Mouse (Mus musculus) ES-E14 (cell line): Measurements from ENCODE around the gene Acot7. TPM values are rescaled to one million over a fixed set of nuclear protein-coding genes. Genes with fewer than 3 reads are reported as not detected.

Experiments used
- DNase-seq: peaks from one replicate; pipeline ENCODE4 v3.0.0-alpha.2; 2013; ENCODE audit warnings: low read depth, low spot score
- H3K27ac ChIP-seq: 2 replicates; pipeline ENCODE4 v1.5.1; 2012; ENCODE audit warnings: low read depth, mild to moderate bottlenecking, low read length, moderate library complexity, mixed read lengths; ENCODE audit not compliant: poor library complexity, insufficient read depth, severe bottlenecking
- H3K36me3 ChIP-seq: 2 replicates; pipeline ENCODE4 v1.6.1; 2012; ENCODE audit warnings: mild to moderate bottlenecking, low read length, moderate library complexity, mixed read lengths; ENCODE audit not compliant: control insufficient read depth, poor library complexity, insufficient read depth, severe bottlenecking
- H3K4me1 ChIP-seq, 2 experiments: fragments of 150-350 bp in 1 of 2; sonication (generic) in 1 of 2; 2 replicates each; pipeline ENCODE4 v1.6.1; 2012; ENCODE audit warnings: low read length in 2 of 2, mild to moderate bottlenecking in 1 of 2, mixed read lengths in 1 of 2; ENCODE audit not compliant: control insufficient read depth in 2 of 2, insufficient read depth in 2 of 2, poor library complexity in 1 of 2
- H3K4me3 ChIP-seq, 2 experiments: fragments of 150-350 bp in 1 of 2; sonication (generic) in 1 of 2; 2 replicates each; pipeline ENCODE4 v1.5.1; 2012; ENCODE audit warnings: low read length in 2 of 2, low read depth in 1 of 2, mild to moderate bottlenecking in 1 of 2, mixed read lengths in 1 of 2; ENCODE audit not compliant: insufficient read depth in 1 of 2, poor library complexity in 1 of 2, severe bottlenecking in 1 of 2
- H3K9ac ChIP-seq: 2 replicates; pipeline ENCODE4 v1.6.1; 2012; ENCODE audit warnings: low read depth, mild to moderate bottlenecking, low read length, mixed read lengths; ENCODE audit not compliant: poor library complexity, insufficient read depth, severe bottlenecking
- H3K9me3 ChIP-seq: fragments of 150-350 bp; sonication (generic); 2 replicates; pipeline ENCODE4 v1.6.1; 2012; ENCODE audit warnings: low read depth, mild to moderate bottlenecking, low read length; ENCODE audit not compliant: control insufficient read depth, insufficient read depth
- CHD2 ChIP-seq: IDR thresholded peaks from 2 replicates; pipeline ENCODE4 v1.6.1; 2014; ENCODE audit warnings: mild to moderate bottlenecking, low read depth, low read length, inconsistent platforms
- HCFC1 ChIP-seq: IDR thresholded peaks from 2 replicates; pipeline ENCODE4 v1.6.1; 2012; ENCODE audit warnings: low read length, inconsistent platforms, borderline replicate concordance; ENCODE audit not compliant: insufficient read depth
- MAFK ChIP-seq: IDR thresholded peaks from 2 replicates; pipeline ENCODE4 v1.6.1; 2014; ENCODE audit warnings: mild to moderate bottlenecking, low read depth, low read length, inconsistent platforms; ENCODE audit not compliant: insufficient read depth
- ZC3H11A ChIP-seq: IDR thresholded peaks from 2 replicates; pipeline ENCODE4 v1.6.1; 2012; ENCODE audit warnings: low read depth, mild to moderate bottlenecking, inconsistent platforms, low read length, borderline replicate concordance
- ZNF384 ChIP-seq: IDR thresholded peaks from 2 replicates; pipeline ENCODE4 v1.6.1; 2012; ENCODE audit warnings: low read depth, low read length, inconsistent platforms
- in situ Hi-C, 2 experiments: fragments of 600-800 bp; cut with MboI; formaldehyde crosslinking; loops; one replicate each; pipeline ENCODE4 v1.15.1; 2025; ENCODE audit warnings: low sequenced_read_pairs in 2 of 2, inconsistent platforms in 1 of 2; ENCODE audit not compliant: unreplicated experiment in 2 of 2
- total RNA-seq: library from RNA; depleted of rRNA; stranded (reverse); fragments of 300-350 nt; gene quantifications from 2 replicates; pipeline ENCODE4 v1.2.3, GENCODE M21; 2012

Gene Acot7
- total RNA-seq, 1 experiment: 51.9 TPM

- H3K4me1 ChIP-seq: no peaks in the 10 kb centered on the region; a peak in 1 of 4 replicates
- in situ Hi-C loops: no loop called here
Measured at GRCm38 (mm10) chr4:152204663-152205062, 26.7 kb downstream of the Acot7 start.

GRCm38 (mm10) chr4:152206199-152206598 is 28.3 kb downstream of the Acot7 start:
- H3K9ac ChIP-seq: no peak overlapping the region
- H3K4me1 ChIP-seq: no peaks in the 10 kb centered on the region; a peak in 1 of 4 replicates
- no peak overlapping the region for H3K4me3 ChIP-seq
- H3K9me3 ChIP-seq: no peaks in the 10 kb centered on the region
- in situ Hi-C loops: no loop called here
- H3K36me3 ChIP-seq: peaks cover 5% of the 10 kb centered on the region; the same call in 1 of the 2 replicates
- DNase-seq: no peak
- H3K27ac ChIP-seq: no peak overlapping the region
- TF ChIP-seq ZNF384 (no peak), ZC3H11A (no peak), HCFC1 (no peak), CHD2 (no peak), MAFK (no peak)

More at GRCm38 (mm10) chr4:152204663-152205062, 26.7 kb downstream of the Acot7 start:
- H3K36me3 ChIP-seq: peaks cover under 1% of the 10 kb centered on the region; the same call in 1 of the 2 replicates
- H3K27ac ChIP-seq: no peak overlapping the region
- no peak overlapping the region for H3K4me3 ChIP-seq
- no peak for DNase-seq
- no peaks in the 10 kb centered on the region for H3K9me3 ChIP-seq
- TF ChIP-seq HCFC1: no peak
- no peak for TF ChIP-seq ZNF384
- TF ChIP-seq CHD2: no peak
- TF ChIP-seq ZC3H11A: no peak
- no peak for TF ChIP-seq MAFK
- no peak overlapping the region for H3K9ac ChIP-seq

GRCm38 (mm10) chr4:152209623-152210022 is 31.7 kb downstream of the Acot7 start:
- Histone ChIP-seq H3K4me3 (no peak overlapping the region), H3K4me1 (peaks cover 0 to 8% of the 10 kb centered on the region in 2 experiments; a peak in 2 of 4 replicates), H3K9ac (no peak overlapping the region), H3K36me3 (peaks cover 5% of the 10 kb centered on the region; the same call in 1 of the 2 replicates), H3K27ac (no peak overlapping the region), H3K9me3 (no peaks in the 10 kb centered on the region)
- in situ Hi-C loops: no loop called here
- no peak for DNase-seq
- no peak for TF ChIP-seq ZNF384
- no peak for TF ChIP-seq CHD2
- TF ChIP-seq HCFC1: no peak
- no peak for TF ChIP-seq MAFK
- TF ChIP-seq ZC3H11A: no peak

GRCm38 (mm10) chr4:152212091-152212505 is 34.2 kb downstream of the Acot7 start:
- Histone ChIP-seq H3K4me3 (no peak overlapping the region), H3K27ac (no peak overlapping the region; the same call in 1 of the 2 replicates), H3K36me3 (peaks cover 5% of the 10 kb centered on the region; the same call in 1 of the 2 replicates), H3K4me1 (peaks cover 0 to 8% of the 10 kb centered on the region in 2 experiments; a peak in 2 of 4 replicates), H3K9me3 (no peaks in the 10 kb centered on the region), H3K9ac (no peak overlapping the region)
- in situ Hi-C loops: no loop called here
- TF ChIP-seq ZC3H11A (no peak), MAFK (no peak), ZNF384 (no peak), HCFC1 (no peak)
- DNase-seq: no peak

GRCm38 (mm10) chr4:152212531-152212930 is 34.6 kb downstream of the Acot7 start:
- H3K9me3 ChIP-seq: no peaks in the 10 kb centered on the region
- no peak overlapping the region for H3K4me3 ChIP-seq
- H3K4me1 ChIP-seq: peaks cover 0 to 8% of the 10 kb centered on the region in 2 experiments; a peak in 2 of 4 replicates
- in situ Hi-C loops: no loop called here
- no peak overlapping the region for H3K9ac ChIP-seq
- DNase-seq: peak; percentile 39
- H3K27ac ChIP-seq: no peak overlapping the region
- TF ChIP-seq CHD2 (no peak), ZC3H11A (no peak), MAFK (no peak), HCFC1 (no peak), ZNF384 (no peak)
- peaks cover 5% of the 10 kb centered on the region; the same call in 1 of the 2 replicates for H3K36me3 ChIP-seq
